Mouse (Mus musculus): ENCODE data around the gene Cep112. TPM values are rescaled to one million over a fixed set of nuclear protein-coding genes. Genes with fewer than 3 reads are reported as not detected.

The Cep112 gene
- polyA plus RNA-seq, 1 experiment = not detected

- H3K27ac ChIP-seq (ENCODE audit: insufficient read depth, low read depth, low read length) = no peak overlapping the region
- TF ChIP-seq CTCF (IDR thresholded peaks at IDR 0.05; ENCODE audit: insufficient read depth, low read depth, low read length) = no peak
- TF ChIP-seq POLR2A (IDR thresholded peaks at IDR 0.05; ENCODE audit: insufficient read depth, low read depth, low read length) = no peak
- H3K4me3 ChIP-seq (ENCODE audit: insufficient read depth, low read depth, low read length) = no peak overlapping the region
- peaks cover 13% of the 10 kb centered on the region for H3K4me1 ChIP-seq (ENCODE audit: control insufficient read depth, insufficient read depth, low read length)
- 74% methylated on average over 10 of the region's 10 CpGs for WGBS
Measured at GRCm38 (mm10) chr11:108893855-108894510, 469.0 kb downstream of the Cep112 start.

DNA sequence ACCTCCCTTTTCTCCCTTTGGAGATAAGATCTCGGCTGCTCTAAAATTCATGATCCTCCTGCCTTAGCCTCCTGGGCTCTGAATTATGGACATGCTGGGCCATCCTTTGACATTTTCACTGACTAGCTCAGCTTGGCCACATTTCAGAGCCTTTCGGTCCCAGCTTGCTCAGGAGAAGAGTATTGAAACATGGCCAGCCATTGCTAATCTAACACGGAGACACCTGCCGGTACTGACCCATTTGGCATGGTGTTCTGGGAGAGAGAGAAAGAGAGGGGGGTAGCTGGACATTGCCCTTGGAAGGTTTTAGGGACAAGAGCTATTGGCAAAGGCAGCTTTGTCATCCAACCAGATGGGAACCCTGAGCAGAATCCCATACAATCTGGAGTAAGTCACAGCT, 472.0 kb downstream of the Cep112 start:
- Histone ChIP-seq H3K4me1 (ENCODE audit: control insufficient read depth, insufficient read depth, low read length) (peaks cover 8% of the 10 kb centered on the region), H3K27ac (ENCODE audit: insufficient read depth, low read depth, low read length) (no peak overlapping the region), H3K4me3 (ENCODE audit: insufficient read depth, low read depth, low read length) (no peak overlapping the region)
- WGBS = 69% methylated on average over 4 of the region's 4 CpGs
- no peak for TF ChIP-seq POLR2A (IDR thresholded peaks at IDR 0.05; ENCODE audit: insufficient read depth, low read depth, low read length)
- no peak for TF ChIP-seq CTCF (IDR thresholded peaks at IDR 0.05; ENCODE audit: insufficient read depth, low read depth, low read length)

GRCm38 (mm10) chr11:108898063-108898462, 473.1 kb downstream of the Cep112 start:
- no peak overlapping the region for H3K27ac ChIP-seq (ENCODE audit: insufficient read depth, low read depth, low read length)
- H3K4me3 ChIP-seq (ENCODE audit: insufficient read depth, low read depth, low read length) = no peak overlapping the region
- TF ChIP-seq CTCF (IDR thresholded peaks at IDR 0.05; ENCODE audit: insufficient read depth, low read depth, low read length) = no peak
- no peak for TF ChIP-seq POLR2A (IDR thresholded peaks at IDR 0.05; ENCODE audit: insufficient read depth, low read depth, low read length)
- 87% methylated on average over 9 of the region's 9 CpGs for WGBS
- H3K4me1 ChIP-seq (ENCODE audit: control insufficient read depth, insufficient read depth, low read length) = peaks cover 8% of the 10 kb centered on the region; the same call in 1 of the 2 replicates

GRCm38 (mm10) chr11:108898483-108898882, 473.5 kb downstream of the Cep112 start:
- Histone ChIP-seq H3K4me1 (ENCODE audit: control insufficient read depth, insufficient read depth, low read length) (peaks cover 8% of the 10 kb centered on the region; the same call in 1 of the 2 replicates), H3K27ac (ENCODE audit: insufficient read depth, low read depth, low read length) (no peak overlapping the region), H3K4me3 (ENCODE audit: insufficient read depth, low read depth, low read length) (no peak overlapping the region)
- TF ChIP-seq CTCF (IDR thresholded peaks at IDR 0.05; ENCODE audit: insufficient read depth, low read depth, low read length) = no peak
- no peak for TF ChIP-seq POLR2A (IDR thresholded peaks at IDR 0.05; ENCODE audit: insufficient read depth, low read depth, low read length)
- 94% methylated on average over 6 of the region's 6 CpGs for WGBS

GRCm38 (mm10) chr11:108900718-108901488, 475.9 kb downstream of the Cep112 start:
- WGBS = 57% methylated on average over 10 of the region's 10 CpGs
- Histone ChIP-seq H3K27ac (ENCODE audit: insufficient read depth, low read depth, low read length) (no peak overlapping the region), H3K4me3 (ENCODE audit: insufficient read depth, low read depth, low read length) (no peak overlapping the region), H3K4me1 (ENCODE audit: control insufficient read depth, insufficient read depth, low read length) (peaks cover 8% of the 10 kb centered on the region; the same call in 1 of the 2 replicates)
- TF ChIP-seq POLR2A (IDR thresholded peaks at IDR 0.05; ENCODE audit: insufficient read depth, low read depth, low read length) = no peak
- TF ChIP-seq CTCF (IDR thresholded peaks at IDR 0.05; ENCODE audit: insufficient read depth, low read depth, low read length) = no peak

DNA sequence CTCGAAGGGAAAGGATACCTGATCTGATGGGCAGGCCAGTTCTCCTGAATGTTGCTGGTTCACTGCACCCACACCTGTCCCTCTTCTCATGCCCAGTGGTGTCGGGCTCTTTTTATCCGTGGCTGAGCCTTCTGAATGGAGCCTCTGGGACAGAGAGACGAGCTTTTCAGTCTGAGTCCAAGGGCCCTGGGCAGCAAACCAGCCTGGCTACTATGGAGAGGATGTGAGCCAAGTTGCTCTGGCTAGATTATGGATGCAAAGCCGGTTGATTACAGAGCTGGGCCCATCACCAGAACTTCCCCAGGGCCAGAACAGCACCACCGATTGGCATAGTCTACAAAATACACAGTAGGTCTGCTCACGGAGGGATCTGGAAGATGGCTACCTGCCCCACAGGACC, 476.7 kb downstream of the Cep112 start:
- 65% methylated on average over 7 of the region's 7 CpGs for WGBS
- Histone ChIP-seq H3K27ac (ENCODE audit: insufficient read depth, low read depth, low read length) (no peak overlapping the region), H3K4me3 (ENCODE audit: insufficient read depth, low read depth, low read length) (no peak overlapping the region), H3K4me1 (ENCODE audit: control insufficient read depth, insufficient read depth, low read length) (peaks cover 8% of the 10 kb centered on the region; the same call in 1 of the 2 replicates)
- TF ChIP-seq CTCF (IDR thresholded peaks at IDR 0.05; ENCODE audit: insufficient read depth, low read depth, low read length) (no peak), POLR2A (IDR thresholded peaks at IDR 0.05; ENCODE audit: insufficient read depth, low read depth, low read length) (no peak)

DNA sequence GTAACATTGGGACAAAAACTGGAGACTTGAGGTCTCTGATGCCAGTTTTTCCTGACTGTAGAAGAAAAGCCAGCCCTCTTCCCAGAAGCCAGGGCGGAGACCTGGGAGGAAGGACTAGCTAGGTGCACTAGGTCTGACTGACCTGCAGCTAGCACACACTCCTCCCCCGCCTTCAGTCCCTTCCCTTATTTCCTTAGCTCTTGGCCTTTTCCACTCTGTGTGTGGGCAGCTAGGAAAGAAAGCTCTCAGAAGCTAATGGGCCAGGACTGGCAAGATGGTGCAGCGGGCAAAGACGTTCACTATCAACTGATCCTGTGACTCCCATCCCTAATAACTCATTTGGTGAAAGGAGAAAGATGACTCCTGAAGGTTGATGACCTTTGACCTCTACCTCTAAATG, 477.3 kb downstream of the Cep112 start:
- Histone ChIP-seq H3K4me1 (ENCODE audit: control insufficient read depth, insufficient read depth, low read length) (peaks cover 8% of the 10 kb centered on the region; the same call in 1 of the 2 replicates), H3K27ac (ENCODE audit: insufficient read depth, low read depth, low read length) (no peak overlapping the region), H3K4me3 (ENCODE audit: insufficient read depth, low read depth, low read length) (no peak overlapping the region)
- TF ChIP-seq POLR2A (IDR thresholded peaks at IDR 0.05; ENCODE audit: insufficient read depth, low read depth, low read length) = no peak
- TF ChIP-seq CTCF (IDR thresholded peaks at IDR 0.05; ENCODE audit: insufficient read depth, low read depth, low read length) = no peak
- 81% methylated on average over 4 of the region's 4 CpGs for WGBS

- 89% methylated on average over 7 of the region's 7 CpGs for WGBS
- TF ChIP-seq POLR2A (IDR thresholded peaks at IDR 0.05; ENCODE audit: insufficient read depth, low read depth, low read length) = no peak
- no peak for TF ChIP-seq CTCF (IDR thresholded peaks at IDR 0.05; ENCODE audit: insufficient read depth, low read depth, low read length)
- Histone ChIP-seq H3K27ac (ENCODE audit: insufficient read depth, low read depth, low read length) (no peak overlapping the region), H3K4me1 (ENCODE audit: control insufficient read depth, insufficient read depth, low read length) (peaks cover 8% of the 10 kb centered on the region), H3K4me3 (ENCODE audit: insufficient read depth, low read depth, low read length) (no peak overlapping the region)
Measured at GRCm38 (mm10) chr11:108906590-108907254, 481.7 kb downstream of the Cep112 start.

Measured in olfactory bulb, adult 2 months (tissue).